Mouse (Mus musculus) olfactory bulb, adult 2 months (tissue): ENCODE data around the gene Saysd1.

Experiments
- CTCF ChIP-seq: fragments of 200-500 bp; IDR thresholded peaks from 2 replicates; pipeline ENCODE4 v1.5.1; 2012; ENCODE audit warnings: low read depth, mild to moderate bottlenecking, low read length, moderate library complexity; ENCODE audit not compliant: insufficient read depth
- POLR2A ChIP-seq: fragments of 200-500 bp; IDR thresholded peaks from 2 replicates; pipeline ENCODE4 v1.6.1; 2012; ENCODE audit warnings: mild to moderate bottlenecking, low read depth, low read length, moderate library complexity; ENCODE audit not compliant: insufficient read depth

- TF ChIP-seq CTCF: no peak
- no peak for TF ChIP-seq POLR2A
Observed at GRCm38 (mm10) chr14:20175705-20176104, 37.4 kb upstream of the Saysd1 start.
